Mouse (Mus musculus) ES-CJ7 (cell line): ENCODE measurements around the gene Tdrd9.
A peak's percentile ranks its signal among the peaks of the same experiment; 100 is the strongest.

Experiments
- DNase-seq: peaks from one replicate; pipeline ENCODE4 v3.0.0; 2011; ENCODE audit warnings: low read depth, low spot score

Gene Tdrd9

DNA sequence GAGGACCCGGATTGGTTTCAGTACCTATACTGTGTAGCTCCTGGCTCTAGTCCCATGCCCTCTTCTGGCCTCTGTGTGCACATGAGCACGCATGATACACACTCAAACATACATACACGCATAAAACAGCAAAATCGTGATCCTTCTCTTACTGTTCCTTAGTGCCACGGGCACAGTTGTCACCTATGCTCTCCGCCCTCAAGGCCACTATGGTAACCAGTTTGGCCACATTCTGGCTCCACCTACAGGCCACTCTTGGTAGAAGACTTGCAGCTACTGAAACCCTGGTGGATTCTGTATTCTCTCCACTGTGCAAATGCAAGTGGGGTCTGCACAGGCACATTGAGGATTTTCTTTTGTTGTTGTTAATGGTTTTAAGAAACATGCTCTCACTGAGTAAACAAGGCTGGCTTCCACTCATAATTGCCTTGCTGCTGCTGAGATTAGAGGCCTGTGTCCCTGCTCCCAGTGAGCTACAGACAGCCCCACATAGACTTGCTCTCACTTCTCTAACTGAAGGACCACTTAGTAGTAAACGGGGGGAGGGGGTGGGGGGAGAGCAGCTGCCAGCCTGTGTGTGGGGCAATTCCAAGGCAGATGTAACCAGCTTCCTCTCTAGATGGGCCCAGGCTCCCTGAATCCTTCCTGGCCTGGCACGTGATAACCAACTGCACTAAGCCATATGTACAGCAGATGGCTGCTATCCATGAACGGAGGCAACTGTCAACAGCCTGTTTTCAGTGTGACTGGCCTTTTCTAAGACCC lies 13.1 kb upstream of the Tdrd9 start:
- peak; percentile 55 for DNase-seq

GRCm38 (mm10) chr12:111963339-111963738 lies 8.0 kb upstream of the Tdrd9 start:
- no peak for DNase-seq

DNA sequence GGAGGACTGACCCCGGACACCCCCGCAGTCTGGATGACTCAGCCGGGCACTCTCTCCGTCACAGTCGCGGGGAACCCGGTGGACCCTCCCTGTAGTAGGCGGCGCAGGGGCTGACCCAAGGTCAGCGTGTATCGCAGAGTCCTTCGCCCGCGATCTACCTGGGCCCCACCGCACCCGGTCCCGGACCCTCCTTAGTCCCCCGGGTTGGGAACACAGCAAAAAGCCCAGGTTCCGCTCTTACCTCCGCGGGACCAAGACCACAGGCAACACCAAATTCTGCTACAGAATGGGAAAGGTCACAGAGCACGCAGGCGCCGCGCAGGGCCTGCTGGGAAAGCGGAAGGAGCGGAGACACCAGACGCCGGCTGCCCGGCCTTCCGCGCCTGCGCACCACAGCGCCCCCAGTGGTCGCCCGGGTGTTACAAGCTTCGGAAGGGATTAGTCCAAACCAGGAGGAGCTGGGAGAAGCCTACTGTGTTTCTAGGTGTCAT lies 4.6 kb upstream of the Tdrd9 start, which contains the start of gene Atp5mpl:
TSS of gene Atp5mpl (minus strand) at position 295 of the 491 bp plus-strand sequence.
- DNase-seq, result peak; percentile 95

DNA sequence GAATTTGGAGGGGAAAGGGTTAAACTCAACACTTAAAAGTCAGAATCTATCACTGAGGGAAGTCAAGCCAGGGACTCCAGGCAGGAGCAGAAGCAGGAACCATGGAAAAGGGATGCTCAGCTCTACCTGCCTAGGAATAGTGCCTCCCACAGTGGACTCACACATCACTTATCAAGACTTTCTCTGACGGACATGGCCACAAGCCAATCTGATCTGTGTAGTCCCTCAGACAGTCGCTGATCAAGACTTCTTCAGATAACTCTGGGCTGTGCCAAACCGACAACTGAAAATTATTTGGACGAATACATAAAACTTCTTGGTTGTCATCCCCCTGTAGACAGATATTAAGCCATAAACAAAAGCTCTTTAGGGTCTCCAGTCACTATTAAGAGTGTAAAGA lies 1.3 kb upstream of the Tdrd9 start:
- no peak for DNase-seq

GRCm38 (mm10) chr12:111972504-111972903 lies 1.1 kb downstream of the Tdrd9 start:
- no peak for DNase-seq

DNA sequence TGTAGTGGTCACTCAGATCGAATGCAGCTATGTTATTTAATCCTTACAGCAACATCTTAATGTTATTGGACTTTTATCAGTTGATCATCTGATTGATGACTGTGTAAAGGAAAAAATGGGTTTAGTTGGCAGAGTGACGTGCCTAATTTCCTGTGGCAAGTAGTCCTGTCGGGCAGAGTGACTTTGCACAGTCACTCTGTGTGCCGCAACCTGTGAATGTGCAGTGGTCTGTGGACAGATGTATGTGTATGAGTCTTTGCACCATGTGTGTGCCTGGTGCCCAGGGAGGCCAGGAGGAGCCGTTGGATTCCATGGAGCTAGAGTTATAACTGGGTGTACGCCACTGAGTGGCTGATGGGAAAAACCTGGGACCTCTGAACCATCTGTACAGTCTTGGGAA lies 3.2 kb downstream of the Tdrd9 start:
- no peak for DNase-seq

DNA sequence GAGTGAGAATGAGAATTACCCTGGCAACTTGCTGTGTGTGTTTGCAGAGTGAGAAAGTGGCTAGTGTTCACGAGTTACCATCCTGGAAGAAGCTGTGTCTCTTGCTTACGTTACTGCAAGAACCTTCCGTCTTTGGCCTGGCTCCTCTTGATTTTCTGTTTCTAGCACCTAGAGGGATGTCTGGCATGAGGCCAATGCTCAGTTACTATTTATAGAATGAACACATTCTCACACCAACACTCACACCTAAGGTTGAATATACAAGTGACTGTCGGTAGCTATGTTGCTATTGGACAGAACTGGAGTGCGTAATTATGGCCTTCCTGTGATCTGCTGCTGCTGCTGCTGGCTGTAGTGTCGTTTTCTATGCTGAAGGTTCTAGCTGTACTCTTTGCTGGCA lies 5.8 kb downstream of the Tdrd9 start:
- DNase-seq, result no peak

GRCm38 (mm10) chr12:111978274-111978673 lies 6.9 kb downstream of the Tdrd9 start:
- no peak for DNase-seq

GRCm38 (mm10) chr12:111980887-111981367 lies 9.6 kb downstream of the Tdrd9 start, which contains the start of gene Rd3l:
Rd3l (minus strand) TSS chr12:111981317.
- no peak for DNase-seq

DNA sequence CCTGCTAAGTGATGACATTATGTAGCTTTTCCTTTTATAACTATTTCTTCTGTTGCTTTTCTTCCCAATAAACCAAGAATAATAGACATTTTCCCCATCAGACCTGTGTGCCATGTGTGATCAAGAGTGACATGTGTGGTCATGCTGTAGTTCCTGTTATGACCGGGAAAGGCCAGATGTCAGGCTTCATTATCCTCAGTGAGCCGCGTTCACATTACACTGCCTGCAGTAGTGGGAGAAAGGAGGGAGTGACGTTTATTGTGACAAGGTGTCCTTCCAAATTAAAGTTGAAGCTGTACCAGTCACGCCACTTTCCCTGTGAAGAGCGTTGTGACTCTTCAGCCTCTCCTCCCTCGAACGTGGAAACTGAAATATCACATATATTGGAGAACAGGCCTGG lies 10.5 kb downstream of the Tdrd9 start:
- no peak for DNase-seq

- no peak for DNase-seq
Measured at GRCm38 (mm10) chr12:111983165-111983564, 11.8 kb downstream of the Tdrd9 start.

DNA sequence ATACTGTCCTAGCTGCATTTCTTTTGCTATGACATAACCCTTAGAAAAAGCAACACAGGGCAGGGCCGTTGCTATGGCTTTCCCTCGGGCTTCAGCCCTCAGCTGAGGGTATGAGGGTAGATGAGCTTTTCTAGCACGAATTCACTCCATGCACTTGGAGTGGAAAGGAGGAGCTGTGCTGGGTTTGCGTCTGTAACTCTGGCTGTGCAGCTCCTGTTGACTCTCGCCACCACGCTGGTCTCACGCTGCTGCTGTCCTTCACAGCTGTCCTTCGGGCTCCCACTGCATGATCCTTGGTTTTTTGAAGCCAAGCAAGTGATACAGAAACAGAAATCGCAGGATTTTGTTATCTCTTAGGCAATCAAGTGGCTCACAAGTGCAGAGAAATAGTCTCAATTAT lies 15.4 kb downstream of the Tdrd9 start:
- no peak for DNase-seq

- DNase-seq, result peak; percentile 42
Measured at GRCm38 (mm10) chr12:111992626-111993025, 21.3 kb downstream of the Tdrd9 start.

DNA sequence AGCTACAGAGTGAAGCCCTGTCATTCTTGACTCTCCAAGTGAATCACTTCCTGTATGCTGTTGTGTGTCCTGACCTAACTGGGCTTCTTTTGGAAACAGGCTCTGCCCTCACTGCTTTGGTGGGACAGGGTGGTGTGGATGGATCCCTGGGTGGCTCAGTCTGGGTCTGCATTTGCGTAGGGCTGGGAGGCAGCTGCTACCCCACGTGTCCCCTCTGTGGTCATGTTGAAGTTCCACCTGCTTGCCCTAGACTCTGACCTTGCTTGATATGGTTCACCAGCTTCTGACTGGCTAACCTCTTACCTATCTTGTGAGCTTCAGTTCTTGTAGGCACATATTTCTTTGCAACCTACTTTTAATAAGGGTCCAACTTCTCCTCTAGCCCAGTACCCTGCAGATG lies 23.8 kb downstream of the Tdrd9 start:
- DNase-seq, result no peak

DNA sequence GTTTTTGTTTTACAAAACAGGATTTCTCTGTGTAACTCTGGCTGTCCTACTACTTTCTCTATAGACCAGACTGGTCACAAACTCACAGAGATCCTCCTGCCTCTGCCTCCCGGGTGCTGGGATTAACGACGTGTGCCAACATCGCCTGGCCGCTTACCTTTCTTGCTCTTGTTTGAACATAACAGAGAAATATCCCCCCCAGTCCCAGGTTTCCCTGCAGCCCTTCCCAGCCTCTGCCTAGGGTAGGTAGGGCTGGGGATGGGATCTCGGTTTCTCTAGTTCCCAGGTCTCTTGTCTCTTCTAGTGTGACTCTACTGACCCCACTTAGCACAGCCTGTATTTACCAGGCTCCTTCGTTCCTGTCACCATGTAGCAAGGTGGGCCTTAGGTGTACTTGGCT lies 28.4 kb downstream of the Tdrd9 start:
- no peak for DNase-seq

- DNase-seq, result peak; percentile 76
Measured at GRCm38 (mm10) chr12:112001223-112001622, 29.9 kb downstream of the Tdrd9 start.

DNA sequence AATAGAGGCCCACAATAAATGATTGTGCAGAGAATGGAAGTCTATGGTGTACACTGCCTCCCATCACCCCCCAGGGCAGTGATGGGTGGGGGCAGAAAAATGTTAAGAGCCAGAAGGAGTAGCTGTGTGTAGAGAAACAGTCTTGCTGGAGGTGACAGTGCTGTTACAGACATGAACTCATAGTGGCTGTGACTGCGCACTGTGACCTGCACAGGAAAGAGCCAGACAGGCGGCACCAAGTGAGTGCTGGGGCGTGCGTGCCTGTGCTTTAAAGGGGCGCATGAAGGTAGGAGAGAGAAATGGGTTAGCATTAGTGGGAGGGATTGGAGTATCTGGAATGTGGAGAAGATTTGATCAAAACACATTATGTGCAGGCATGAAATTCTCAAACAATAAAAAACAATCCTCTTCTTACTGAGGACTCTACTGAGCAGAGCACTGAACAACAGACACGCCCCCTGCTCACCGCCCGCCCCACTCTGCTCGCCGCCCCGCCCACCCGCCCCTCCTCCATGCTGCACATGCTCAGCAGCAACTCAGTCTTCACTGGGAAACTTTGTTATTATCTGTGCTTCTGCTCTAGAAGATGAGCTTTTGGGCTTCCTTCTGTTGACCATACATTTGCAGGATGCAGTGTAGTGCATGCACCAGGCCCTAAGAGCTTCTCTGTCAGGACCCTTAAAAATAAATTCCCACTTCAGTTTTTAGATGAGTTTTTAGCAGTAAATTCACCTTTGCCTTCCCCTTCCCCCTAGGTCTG lies 41.3 kb downstream of the Tdrd9 start:
- peak; percentile 13 for DNase-seq

- DNase-seq, result no peak
Measured at GRCm38 (mm10) chr12:112013271-112013801, 42.0 kb downstream of the Tdrd9 start.

DNA sequence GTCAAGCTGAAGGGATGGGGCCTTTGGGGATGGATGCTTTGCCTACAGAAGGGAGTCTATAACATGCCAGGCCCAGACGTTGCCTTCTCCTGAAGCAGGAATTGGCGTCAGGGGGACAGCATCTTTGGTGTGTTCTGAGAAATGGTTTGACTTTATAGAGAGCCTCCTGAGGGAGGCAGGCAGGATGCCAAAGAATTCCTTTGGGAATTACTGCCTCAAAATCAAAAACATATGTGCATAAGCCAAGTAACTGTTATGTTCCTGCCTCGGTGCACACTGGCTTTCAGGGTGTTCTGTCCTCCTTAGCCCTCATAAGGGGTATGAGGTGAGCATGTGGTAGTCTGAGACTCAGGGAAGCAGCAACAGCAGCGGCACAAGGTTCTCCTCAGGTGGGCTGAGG lies 45.0 kb downstream of the Tdrd9 start:
- DNase-seq, result no peak

GRCm38 (mm10) chr12:112023306-112023705 lies 51.9 kb downstream of the Tdrd9 start:
- DNase-seq, result no peak

DNA sequence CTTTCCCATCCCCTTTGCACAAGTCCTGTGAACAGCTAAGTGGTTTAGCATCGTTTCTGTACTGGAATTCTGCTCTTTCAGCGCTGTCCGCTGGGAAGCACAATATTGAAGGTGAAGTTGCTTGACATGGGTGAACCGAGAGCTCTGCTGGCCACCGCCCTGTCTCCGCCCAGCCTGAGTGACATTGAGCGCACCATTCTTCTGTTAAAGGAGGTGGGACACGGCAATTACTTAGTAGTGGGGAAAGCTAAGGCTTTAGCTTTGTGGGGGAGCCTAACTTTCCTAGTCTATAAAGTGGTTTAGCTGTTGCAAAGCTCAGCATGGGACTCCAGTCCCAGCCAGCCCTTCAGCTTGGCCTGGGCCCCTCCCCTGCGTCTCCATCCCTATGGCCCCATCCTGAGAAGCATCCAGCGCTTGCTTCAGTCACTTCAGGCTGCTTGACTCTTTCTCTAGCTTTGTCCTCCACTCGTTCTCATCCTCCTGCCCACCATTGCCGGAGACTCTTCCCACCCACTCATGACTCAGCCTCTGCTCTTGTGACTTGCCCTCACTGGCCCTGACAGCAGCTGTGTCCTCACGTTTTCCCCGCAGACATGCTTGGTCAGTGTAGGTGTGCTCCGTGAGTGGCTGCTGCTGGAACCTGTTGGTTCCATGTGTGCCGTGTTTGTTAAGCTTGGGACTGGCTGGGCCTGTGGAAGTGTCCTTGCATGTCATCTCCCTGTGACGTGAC lies 53.4 kb downstream of the Tdrd9 start:
- DNase-seq, result peak; percentile 55

DNA sequence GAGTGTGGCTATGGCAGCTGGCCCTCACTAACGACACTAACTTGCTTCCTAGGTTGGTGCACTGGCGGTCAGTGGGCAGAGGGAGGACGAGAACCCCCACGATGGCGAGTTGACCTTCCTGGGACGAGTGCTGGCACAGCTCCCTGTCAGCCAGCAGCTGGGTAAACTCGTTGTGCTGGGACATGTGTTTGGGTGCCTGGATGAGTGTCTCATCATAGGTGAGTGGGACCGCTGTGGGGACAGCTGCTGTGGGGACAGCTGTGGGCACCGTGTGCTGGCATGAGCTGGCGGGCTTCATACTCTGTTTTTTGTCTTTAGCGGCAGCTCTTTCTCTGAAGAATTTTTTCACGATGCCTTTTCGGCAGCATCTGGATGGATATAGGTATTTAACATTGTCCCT lies 54.1 kb downstream of the Tdrd9 start:
- no peak for DNase-seq
